In genomic region chr6:3993492-3993891, GRCm38 (mm10) we compare ENCODE assay signal across 51 mouse cellular contexts. TPM values are rescaled to one million over a fixed set of nuclear protein-coding genes. Genes with fewer than 3 reads are reported as not detected.
"Had no signal": no experiment of that assay in that cellular context is flagged by ENCODE, and none has a peak within 500 bp of the region (broad histone marks: within the 10 kb centered on the region; RNA-seq: fewer than 3 reads in every experiment).

Gene Gngt1, plus strand, starts transcription at chr6:3993792.

- H3K9me3 ChIP-seq: heart, embryonic 10.5 days; heart, embryonic 12.5 days; heart, embryonic 13.5 days; heart, embryonic 15.5 days; hindbrain, embryonic 10.5 days; hindbrain, embryonic 12.5 days; hindbrain, embryonic 13.5 days; hindbrain, embryonic 15.5 days; intestine, embryonic 15.5 days; kidney, embryonic 15.5 days had no signal

- H3K27me3 ChIP-seq: heart, embryonic 12.5 days; heart, embryonic 13.5 days; heart, embryonic 15.5 days; hindbrain, embryonic 12.5 days; hindbrain, embryonic 13.5 days; hindbrain, embryonic 15.5 days; intestine, embryonic 15.5 days; kidney, embryonic 15.5 days had no signal

- H3K4me2 ChIP-seq: heart, embryonic 11.5 days; heart, embryonic 12.5 days; heart, embryonic 13.5 days; heart, embryonic 15.5 days; hindbrain, embryonic 12.5 days; hindbrain, embryonic 13.5 days; hindbrain, embryonic 14.5 days; hindbrain, embryonic 15.5 days; intestine, embryonic 15.5 days; kidney, embryonic 15.5 days had no signal

- DNase-seq: heart, postnatal 10 days; heart, postnatal 14 days; heart, postnatal 36 days; heart, postnatal 4 days; kidney, adult 11 months; kidney, adult 18-20 months; kidney, adult 2 months; kidney, adult 8-10 months; kidney, adult 9 months; kidney, postnatal 10 days; kidney, postnatal 14 days; kidney, postnatal 25 days; kidney, postnatal 36 days; kidney, postnatal 4 days; layer of hippocampus, adult 9-11 months; layer of hippocampus, postnatal 36 days had no signal

- H3K27ac ChIP-seq: heart, embryonic 10.5 days; heart, embryonic 13.5 days; heart, embryonic 15.5 days; hindbrain, embryonic 10.5 days; hindbrain, embryonic 12.5 days; hindbrain, embryonic 13.5 days; hindbrain, embryonic 14.5 days; hindbrain, embryonic 15.5 days; hindbrain, postnatal 0 days; intestine, embryonic 15.5 days; kidney, embryonic 15.5 days; kidney, postnatal 0 days; layer of hippocampus, adult 2 months had no signal

- H3K9ac ChIP-seq: heart, embryonic 12.5 days; heart, embryonic 13.5 days; heart, embryonic 15.5 days; hindbrain, embryonic 12.5 days; hindbrain, embryonic 13.5 days; hindbrain, embryonic 14.5 days; hindbrain, embryonic 15.5 days; intestine, embryonic 15.5 days; kidney, embryonic 15.5 days had no signal

- H3K4me3 ChIP-seq: heart, embryonic 10.5 days; heart, embryonic 12.5 days; heart, embryonic 13.5 days; heart, embryonic 15.5 days; hindbrain, embryonic 10.5 days; hindbrain, embryonic 12.5 days; hindbrain, embryonic 13.5 days; hindbrain, embryonic 15.5 days; intestine, embryonic 15.5 days; kidney, embryonic 15.5 days; layer of hippocampus, adult 2 months had no signal

- ATAC-seq: hindbrain, embryonic 16.5 days; hindbrain, postnatal 0 days; inflammation-experienced regulatory T-cells, adult 6 months; intestine, embryonic 15.5 days; intestine, embryonic 16.5 days; intestine, postnatal 0 days had no signal

- H3K36me3 ChIP-seq: heart, embryonic 10.5 days; heart, embryonic 12.5 days; heart, embryonic 13.5 days; heart, embryonic 15.5 days; hindbrain, embryonic 10.5 days; hindbrain, embryonic 12.5 days; hindbrain, embryonic 13.5 days; hindbrain, embryonic 15.5 days; intestine, embryonic 15.5 days; kidney, embryonic 15.5 days had no signal

- H3K4me1 ChIP-seq: heart, embryonic 10.5 days; heart, embryonic 12.5 days; heart, embryonic 13.5 days; heart, embryonic 15.5 days; hindbrain, embryonic 10.5 days; hindbrain, embryonic 12.5 days; hindbrain, embryonic 13.5 days; hindbrain, embryonic 15.5 days; intestine, embryonic 15.5 days; kidney, embryonic 15.5 days had no signal

RNA-seq across cellular contexts. Expression of gene Gngt1, which starts in this region (rescaled TPM):
- total RNA-seq: heart, postnatal 10 days; heart, postnatal 14 days; heart, postnatal 25 days; heart, postnatal 36 days; heart, postnatal 4 days; hematopoietic stem cell, adult 5-6 weeks; hindbrain, postnatal 0 days; layer of hippocampus, adult 18-20 months; layer of hippocampus, adult 2 months; layer of hippocampus, adult 8-10 months; layer of hippocampus, postnatal 10 days; layer of hippocampus, postnatal 14 days; layer of hippocampus, postnatal 25 days; layer of hippocampus, postnatal 36 days; left cerebral cortex, adult 18-20 months had no signal
- polyA plus RNA-seq: heart, embryonic 10.5 days; heart, embryonic 11.5 days; heart, embryonic 12.5 days; heart, embryonic 13.5 days; heart, embryonic 14.5 days; heart, embryonic 15.5 days; heart, embryonic 16.5 days; heart, postnatal 0 days; hindbrain, embryonic 10.5 days; hindbrain, embryonic 11.5 days; hindbrain, embryonic 12.5 days; hindbrain, embryonic 13.5 days; hindbrain, embryonic 14.5 days; hindbrain, embryonic 15.5 days; hindbrain, embryonic 16.5 days; hindbrain, postnatal 0 days; inflammation-experienced regulatory T-cells, adult 6 months; intestine, embryonic 14.5 days; intestine, embryonic 15.5 days; intestine, postnatal 0 days; kidney, adult 2 months; kidney, embryonic 14.5 days; kidney, embryonic 15.5 days; kidney, embryonic 16.5 days; large intestine, adult 2 months had no signal
